Mouse (Mus musculus): Measurements from ENCODE around the gene Gosr2.

DNA sequence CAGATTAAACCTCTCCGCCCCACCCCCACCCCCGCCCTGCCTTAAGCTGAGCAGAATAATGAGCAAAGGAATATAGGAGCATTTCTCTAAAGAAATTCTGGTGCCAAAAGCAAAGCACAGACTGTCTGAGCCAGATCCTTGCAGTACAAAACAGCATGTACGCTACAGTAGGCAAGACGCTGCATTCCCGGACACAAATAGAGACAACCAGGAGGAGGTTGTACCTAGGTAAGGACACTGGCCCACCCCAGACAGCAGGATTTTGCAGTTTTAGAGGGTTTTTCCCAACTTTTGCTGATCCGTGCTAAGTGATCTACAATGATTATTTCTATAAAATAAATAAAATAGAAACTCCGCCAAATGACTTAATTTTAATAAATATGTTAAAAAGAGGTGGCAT lies 49.0 kb downstream of the Gosr2 start:
- TF ChIP-seq CTCF (IDR thresholded peaks at IDR 0.05; ENCODE audit: control insufficient read depth, insufficient read depth, low read length), result no peak
- no peak for TF ChIP-seq POLR2A (IDR thresholded peaks at IDR 0.05; ENCODE audit: borderline replicate concordance, control insufficient read depth, low read depth, low read length)
